Mouse (Mus musculus): ENCODE measurements around the gene Casp6. TPM values are rescaled to one million over a fixed set of nuclear protein-coding genes. Genes with fewer than 3 reads are reported as not detected.

Gene Casp6
- polyA plus RNA-seq, 2 experiments: 20.6 to 36.0 TPM

GRCm38 (mm10) chr3:129879131-129879757 is 22.0 kb upstream of the Casp6 start:
- peak overlapping the region; percentile 80 for H3K9ac ChIP-seq (replicated peaks)
- H3K4me1 ChIP-seq (replicated peaks; ENCODE audit: control insufficient read depth in 2 of 2, insufficient read depth in 2 of 2, low read length in 1 of 2): peaks cover 25 to 29% of the 10 kb centered on the region in 2 experiments
- H3K9me3 ChIP-seq (ENCODE audit: control insufficient read depth, low read length): no peaks in the 10 kb centered on the region
- peak overlapping the region; percentile 36 for H3K27ac ChIP-seq
- ATAC-seq (ENCODE audit: insufficient read depth): peak; percentile 27
- no peak for TF ChIP-seq EP300 (IDR thresholded peaks at IDR 0.05; ENCODE audit: low read depth)
- TF ChIP-seq CTCF (IDR thresholded peaks at IDR 0.05; ENCODE audit: low read depth): no peak
- H3K36me3 ChIP-seq (replicated peaks; ENCODE audit: control insufficient read depth, insufficient read depth, low read depth): no peaks in the 10 kb centered on the region
- peak overlapping the region; percentile 73 to 74 for H3K4me3 ChIP-seq (ENCODE audit: insufficient read depth in 1 of 2, low read depth in 2 of 2, low read length in 2 of 2)
- peak overlapping the region; percentile 88 for H3K4me2 ChIP-seq (ENCODE audit: low read depth)
- peak in 2 of 3 experiments; percentile 45 to 48 for DNase-seq (ENCODE audit: low read depth in 3 of 3, low spot score in 3 of 3)
- H3K27me3 ChIP-seq (ENCODE audit: control insufficient read depth, insufficient read depth, low read length): no peaks in the 10 kb centered on the region
- under 1% methylated on average over 25 of the region's 25 CpGs for WGBS (ENCODE audit: insufficient replicate concordance)

GRCm38 (mm10) chr3:129879913-129880312 is 21.3 kb upstream of the Casp6 start:
- peak overlapping the region; percentile 38 to 74; a peak in 3 of 4 replicates for H3K4me3 ChIP-seq (ENCODE audit: insufficient read depth in 1 of 2, low read depth in 2 of 2, low read length in 2 of 2)
- H3K27me3 ChIP-seq (ENCODE audit: control insufficient read depth, insufficient read depth, low read length): no peaks in the 10 kb centered on the region
- H3K4me2 ChIP-seq (ENCODE audit: low read depth): peak overlapping the region; percentile 88
- no peaks in the 10 kb centered on the region for H3K9me3 ChIP-seq (ENCODE audit: control insufficient read depth, low read length)
- 57% methylated on average over 2 of the region's 2 CpGs for WGBS (ENCODE audit: insufficient replicate concordance)
- H3K36me3 ChIP-seq (replicated peaks; ENCODE audit: control insufficient read depth, insufficient read depth, low read depth): no peaks in the 10 kb centered on the region
- H3K4me1 ChIP-seq (replicated peaks; ENCODE audit: control insufficient read depth in 2 of 2, insufficient read depth in 2 of 2, low read length in 1 of 2): peaks cover 30 to 35% of the 10 kb centered on the region in 2 experiments
- no peak for DNase-seq (ENCODE audit: low read depth in 3 of 3, low spot score in 3 of 3)
- peak overlapping the region; percentile 36 for H3K27ac ChIP-seq
- no peak for ATAC-seq (ENCODE audit: insufficient read depth)
- no peak overlapping the region; the same call in 1 of the 2 replicates for H3K9ac ChIP-seq (replicated peaks)
- TF ChIP-seq CTCF (IDR thresholded peaks at IDR 0.05; ENCODE audit: low read depth) (no peak), EP300 (IDR thresholded peaks at IDR 0.05; ENCODE audit: low read depth) (no peak)

GRCm38 (mm10) chr3:129880925-129881593 is 20.2 kb upstream of the Casp6 start:
- ATAC-seq (ENCODE audit: insufficient read depth) (peak; percentile 72), DNase-seq (ENCODE audit: low read depth in 3 of 3, low spot score in 3 of 3) (peak; percentile 56 to 59 (median 57))
- H3K4me2 ChIP-seq (ENCODE audit: low read depth): peak overlapping the region; percentile 88
- H3K9me3 ChIP-seq (ENCODE audit: control insufficient read depth, low read length): no peaks in the 10 kb centered on the region
- no peaks in the 10 kb centered on the region for H3K27me3 ChIP-seq (ENCODE audit: control insufficient read depth, insufficient read depth, low read length)
- H3K27ac ChIP-seq: peak overlapping the region; percentile 83
- TF ChIP-seq EP300 (IDR thresholded peaks at IDR 0.05; ENCODE audit: low read depth) (peak; percentile 77), CTCF (IDR thresholded peaks at IDR 0.05; ENCODE audit: low read depth) (no peak)
- WGBS (ENCODE audit: insufficient replicate concordance): 11% methylated on average over 8 of the region's 8 CpGs
- H3K9ac ChIP-seq (replicated peaks): peak overlapping the region; percentile 64
- no peaks in the 10 kb centered on the region for H3K36me3 ChIP-seq (replicated peaks; ENCODE audit: control insufficient read depth, insufficient read depth, low read depth)
- H3K4me3 ChIP-seq (ENCODE audit: insufficient read depth in 1 of 2, low read depth in 2 of 2, low read length in 2 of 2): peak overlapping the region; percentile 57 to 58
- peaks cover 42 to 45% of the 10 kb centered on the region in 2 experiments for H3K4me1 ChIP-seq (replicated peaks; ENCODE audit: control insufficient read depth in 2 of 2, insufficient read depth in 2 of 2, low read length in 1 of 2)

GRCm38 (mm10) chr3:129885577-129885976 is 15.6 kb upstream of the Casp6 start:
- Histone ChIP-seq H3K27me3 (ENCODE audit: control insufficient read depth, insufficient read depth, low read length) (no peaks in the 10 kb centered on the region), H3K4me2 (ENCODE audit: low read depth) (peak overlapping the region; percentile 59), H3K4me1 (replicated peaks; ENCODE audit: control insufficient read depth in 2 of 2, insufficient read depth in 2 of 2, low read length in 1 of 2) (peaks cover 45 to 51% of the 10 kb centered on the region in 2 experiments), H3K9me3 (ENCODE audit: control insufficient read depth, low read length) (no peaks in the 10 kb centered on the region), H3K9ac (replicated peaks) (peak overlapping the region; percentile 32; the same call in 1 of the 2 replicates), H3K4me3 (ENCODE audit: insufficient read depth in 1 of 2, low read depth in 2 of 2, low read length in 2 of 2) (no peak overlapping the region), H3K36me3 (replicated peaks; ENCODE audit: control insufficient read depth, insufficient read depth, low read depth) (peaks cover 8% of the 10 kb centered on the region), H3K27ac (peak overlapping the region; percentile 58)
- peak; percentile 67 for TF ChIP-seq EP300 (IDR thresholded peaks at IDR 0.05; ENCODE audit: low read depth)
- no peak for TF ChIP-seq CTCF (IDR thresholded peaks at IDR 0.05; ENCODE audit: low read depth)
- peak; percentile 58 for ATAC-seq (ENCODE audit: insufficient read depth)
- no peak for DNase-seq (ENCODE audit: low read depth in 3 of 3, low spot score in 3 of 3)
- 25% methylated on average over 9 of the region's 9 CpGs for WGBS (ENCODE audit: insufficient replicate concordance)

GRCm38 (mm10) chr3:129886430-129886829 is 14.8 kb upstream of the Casp6 start:
- H3K9ac ChIP-seq (replicated peaks): no peak overlapping the region
- DNase-seq (ENCODE audit: low read depth in 3 of 3, low spot score in 3 of 3): no peak

More at GRCm38 (mm10) chr3:129886430-129886829, 14.8 kb upstream of the Casp6 start:
- Histone ChIP-seq H3K4me1 (replicated peaks; ENCODE audit: control insufficient read depth in 2 of 2, insufficient read depth in 2 of 2, low read length in 1 of 2) (peaks cover 36 to 44% of the 10 kb centered on the region in 2 experiments), H3K9me3 (ENCODE audit: control insufficient read depth, low read length) (no peaks in the 10 kb centered on the region), H3K4me3 (ENCODE audit: insufficient read depth in 1 of 2, low read depth in 2 of 2, low read length in 2 of 2) (no peak overlapping the region), H3K27me3 (ENCODE audit: control insufficient read depth, insufficient read depth, low read length) (no peaks in the 10 kb centered on the region), H3K27ac (no peak overlapping the region), H3K36me3 (replicated peaks; ENCODE audit: control insufficient read depth, insufficient read depth, low read depth) (peaks cover 13% of the 10 kb centered on the region), H3K4me2 (ENCODE audit: low read depth) (peak overlapping the region; percentile 59; the same call in 1 of the 2 replicates)
- ATAC-seq (ENCODE audit: insufficient read depth): peak; percentile 11; the same call in 1 of the 2 replicates
- TF ChIP-seq EP300 (IDR thresholded peaks at IDR 0.05; ENCODE audit: low read depth): no peak
- TF ChIP-seq CTCF (IDR thresholded peaks at IDR 0.05; ENCODE audit: low read depth): no peak
- WGBS (ENCODE audit: insufficient replicate concordance): 66% methylated on average over 5 of the region's 5 CpGs

Data from liver, embryonic 14.5 days (tissue).